Mouse (Mus musculus) heart, postnatal 0 days (tissue): ENCODE measurements around the gene Srebf2. TPM values are rescaled to one million over a fixed set of nuclear protein-coding genes. Genes with fewer than 3 reads are reported as not detected.

Experiments
- ATAC-seq: fragments of 200-750 bp; cut with Nextera tagmentation; 2 replicates; pipeline ENCODE4 v1.8.0; 2017; ENCODE audit warnings: low read depth, moderate number of reproducible peaks, moderate library complexity; ENCODE audit not compliant: insufficient read depth
- DNase-seq: peaks from one replicate; pipeline ENCODE4 v3.0.0-alpha.2; 2016; ENCODE audit warnings: low spot score
- H3K27ac ChIP-seq: fragments of 300-500 bp; sonication (generic); 2 replicates; pipeline ENCODE4 v1.5.1; 2014; ENCODE audit warnings: low read depth, mild to moderate bottlenecking
- H3K27me3 ChIP-seq: fragments of 300-500 bp; sonication (generic); 2 replicates; pipeline ENCODE4 v1.6.1; 2014; ENCODE audit warnings: low read length, mixed read lengths; ENCODE audit not compliant: control insufficient read depth, insufficient read depth
- H3K36me3 ChIP-seq: fragments of 300-500 bp; sonication (generic); replicated peaks from 2 replicates; pipeline ENCODE4 v1.6.1; 2014; ENCODE audit warnings: low read length, mixed read lengths; ENCODE audit not compliant: control insufficient read depth, insufficient read depth
- H3K4me1 ChIP-seq: fragments of 300-500 bp; sonication (generic); 2 replicates; pipeline ENCODE4 v1.6.1; 2014; ENCODE audit warnings: antibody characterized with exemption; ENCODE audit not compliant: control insufficient read depth, insufficient read depth
- H3K4me2 ChIP-seq: fragments of 300-500 bp; sonication (generic); 2 replicates; pipeline ENCODE4 v1.6.1; 2014; ENCODE audit warnings: low read depth, mild to moderate bottlenecking, low read length, moderate library complexity
- H3K4me3 ChIP-seq: fragments of 300-500 bp; sonication (generic); 2 replicates; pipeline ENCODE4 v1.5.1; 2014; ENCODE audit warnings: low read depth, low read length
- H3K9ac ChIP-seq: fragments of 300-500 bp; sonication (generic); replicated peaks from 2 replicates; pipeline ENCODE4 v1.6.1; 2014; ENCODE audit warnings: low read depth, low read length, mixed read lengths
- H3K9me3 ChIP-seq: fragments of 300-500 bp; sonication (generic); replicated peaks from 2 replicates; pipeline ENCODE4 v1.6.1; 2016; ENCODE audit warnings: low read length; ENCODE audit not compliant: control insufficient read depth
- CTCF ChIP-seq: IDR thresholded peaks from 2 replicates; pipeline ENCODE4 v1.5.1; 2016; ENCODE audit warnings: antibody characterized with exemption, control low read depth, low read depth
- EP300 ChIP-seq: IDR thresholded peaks from 2 replicates; pipeline ENCODE4 v1.6.1; 2016; ENCODE audit warnings: antibody characterized with exemption, low read depth
- WGBS: fragments of 180-500 bp; shearing (Covaris S2); extraction: QIAGEN DNeasy Blood & Tissue Kit; methylation state at CpG from one replicate; pipeline ENCODE4 v1.1.7; 2014; 5-methylcytosine and 5-hydroxymethylcytosine counted together
- polyA plus RNA-seq: library from polyadenylated mRNA; unstranded; fragments of >200 nt; fragmentation: Nextera tagmentation; extraction: Ambion mirVana; gene quantifications from 2 replicates; pipeline ENCODE4 v1.2.1, GENCODE M21; 2015
- total RNA-seq: library from RNA; depleted of rRNA; stranded (reverse); fragments of >200 nt; gene quantifications from 2 replicates; pipeline ENCODE4 v1.2.3, GENCODE M21; 2014; ENCODE audit warnings: low replicate concordance

Gene Srebf2
- total and polyA plus RNA-seq, 2 experiments from 2014 or later = 68.3 to 90.3 TPM

GRCm38 (mm10) chr15:82128398-82128797, 18.6 kb upstream of the Srebf2 start:
- H3K9ac ChIP-seq = peak overlapping the region; percentile 70
- no peak for ATAC-seq
- H3K27me3 ChIP-seq = 0 out of 2 replicates have a peak, but pooled peaks cover 2% of the 10 kb centered on the region
- peak overlapping the region; percentile 79 for H3K4me2 ChIP-seq
- WGBS = 2% methylated on average over 5 of the region's 5 CpGs
- H3K4me1 ChIP-seq = 0 out of 2 replicates have a peak, but pooled peaks cover 7% of the 10 kb centered on the region
- TF ChIP-seq CTCF (no peak), EP300 (no peak)
- H3K27ac ChIP-seq = peak overlapping the region; percentile 60; the same call in 1 of the 2 replicates
- peak overlapping the region; percentile 79 for H3K4me3 ChIP-seq
- DNase-seq = no peak
- no peaks in the 10 kb centered on the region for H3K36me3 ChIP-seq
- no peaks in the 10 kb centered on the region for H3K9me3 ChIP-seq

GRCm38 (mm10) chr15:82130599-82130998, 16.4 kb upstream of the Srebf2 start:
- H3K27me3 ChIP-seq = no peaks in the 10 kb centered on the region
- H3K4me2 ChIP-seq = no peak overlapping the region
- ATAC-seq = no peak
- H3K27ac ChIP-seq = no peak overlapping the region
- WGBS = 67% methylated on average over 7 of the region's 7 CpGs
- H3K9ac ChIP-seq = no peak overlapping the region
- no peak for DNase-seq
- H3K9me3 ChIP-seq = no peaks in the 10 kb centered on the region
- no peak for TF ChIP-seq EP300
- no peak for TF ChIP-seq CTCF
- H3K36me3 ChIP-seq = no peaks in the 10 kb centered on the region
- 0 out of 2 replicates have a peak, but pooled peaks cover 7% of the 10 kb centered on the region for H3K4me1 ChIP-seq
- no peak overlapping the region for H3K4me3 ChIP-seq

- no peaks in the 10 kb centered on the region for H3K27me3 ChIP-seq
- H3K27ac ChIP-seq = no peak overlapping the region
- 64% methylated on average over 4 of the region's 4 CpGs for WGBS
- DNase-seq (peak; percentile 10), ATAC-seq (no peak)
- H3K4me3 ChIP-seq = no peak overlapping the region
- H3K4me1 ChIP-seq = peaks cover under 1% of the 10 kb centered on the region; the same call in 1 of the 2 replicates
- no peak for TF ChIP-seq EP300
- no peak for TF ChIP-seq CTCF
- H3K9ac ChIP-seq = no peak overlapping the region
- H3K9me3 ChIP-seq = no peaks in the 10 kb centered on the region
- no peak overlapping the region for H3K4me2 ChIP-seq
- H3K36me3 ChIP-seq = no peaks in the 10 kb centered on the region
These were observed 11.6 kb upstream of the Srebf2 start for GRCm38 (mm10) chr15:82135372-82135771.

- peaks cover 11% of the 10 kb centered on the region for H3K4me1 ChIP-seq
- no peaks in the 10 kb centered on the region for H3K27me3 ChIP-seq
- H3K36me3 ChIP-seq = no peaks in the 10 kb centered on the region
- peak; percentile 54 for DNase-seq
- no peak overlapping the region for H3K9ac ChIP-seq
- no peak overlapping the region for H3K4me2 ChIP-seq
- ATAC-seq = peak; percentile 47; the same call in 1 of the 2 replicates
- H3K4me3 ChIP-seq = no peak overlapping the region
- TF ChIP-seq CTCF (peak; percentile 78), EP300 (no peak)
- WGBS = 39% methylated on average over 4 of the region's 4 CpGs
- no peak overlapping the region for H3K27ac ChIP-seq
- no peaks in the 10 kb centered on the region for H3K9me3 ChIP-seq
These were observed 8.4 kb upstream of the Srebf2 start for GRCm38 (mm10) chr15:82138565-82138964.

GRCm38 (mm10) chr15:82139196-82139595, 7.8 kb upstream of the Srebf2 start:
- H3K4me1 ChIP-seq = peaks cover 15% of the 10 kb centered on the region
- no peak for ATAC-seq
- no peak overlapping the region for H3K4me3 ChIP-seq
- H3K4me2 ChIP-seq = no peak overlapping the region
- no peak for DNase-seq
- H3K9me3 ChIP-seq = no peaks in the 10 kb centered on the region
- no peak overlapping the region for H3K27ac ChIP-seq
- 89% methylated on average over 8 of the region's 8 CpGs for WGBS
- no peaks in the 10 kb centered on the region for H3K27me3 ChIP-seq
- no peak overlapping the region for H3K9ac ChIP-seq
- peak; percentile 50 for TF ChIP-seq CTCF
- TF ChIP-seq EP300 = no peak
- no peaks in the 10 kb centered on the region for H3K36me3 ChIP-seq

- Histone ChIP-seq H3K4me1 (peaks cover 26% of the 10 kb centered on the region), H3K36me3 (no peaks in the 10 kb centered on the region), H3K27ac (no peak overlapping the region), H3K27me3 (no peaks in the 10 kb centered on the region), H3K4me2 (no peak overlapping the region), H3K9me3 (no peaks in the 10 kb centered on the region), H3K4me3 (no peak overlapping the region), H3K9ac (no peak overlapping the region)
- DNase-seq = no peak
- TF ChIP-seq EP300 (no peak), CTCF (peak; percentile 32; the same call in 1 of the 2 replicates)
- no peak for ATAC-seq
- WGBS = 72% methylated on average over 3 of the region's 3 CpGs
These were observed 6.6 kb upstream of the Srebf2 start for GRCm38 (mm10) chr15:82140355-82140754.
